Mouse (Mus musculus): ENCODE data around the gene 5031439G07Rik. TPM values are rescaled to one million over a fixed set of nuclear protein-coding genes. Genes with fewer than 3 reads are reported as not detected.

5031439G07Rik gene
- polyA plus RNA-seq, 1 experiment: 141 TPM

DNA sequence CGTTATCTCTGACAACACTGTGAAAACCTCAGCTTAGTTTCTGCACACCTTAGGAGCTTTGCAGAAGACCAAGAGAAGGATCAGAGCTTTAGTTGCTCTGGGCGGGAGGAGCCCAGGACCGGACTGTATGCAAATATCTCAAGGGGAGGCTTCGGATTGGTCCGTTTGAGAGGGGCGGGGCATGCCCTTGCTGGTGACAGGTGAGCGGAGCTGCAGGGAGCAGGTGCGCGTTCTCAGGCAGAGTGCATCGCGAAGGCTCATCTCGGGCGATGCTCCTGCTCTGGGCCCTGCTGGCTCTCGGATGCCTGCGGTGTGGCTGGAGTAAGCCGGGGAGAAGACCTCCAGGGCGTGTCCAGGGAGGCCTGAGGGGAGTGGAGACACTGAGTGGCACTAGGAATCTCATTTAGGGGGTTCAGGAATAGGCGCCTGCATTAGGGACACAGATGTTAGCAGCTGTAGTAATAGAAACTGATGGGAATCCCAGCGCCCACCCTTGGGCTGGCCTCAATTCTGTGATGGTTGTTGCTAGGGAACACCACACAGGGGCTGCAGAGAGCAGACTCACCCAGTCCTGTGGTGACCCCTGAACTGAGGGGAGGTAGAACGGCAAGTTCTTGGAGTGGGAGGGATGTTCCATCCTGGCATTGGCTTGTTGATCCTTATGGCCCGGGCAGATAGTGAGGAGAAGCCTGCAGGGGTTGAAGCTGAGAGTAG lies 28.8 kb upstream of the 5031439G07Rik start, which contains the start of gene Upk3a:
Gene Upk3a, plus strand, starts transcription at position 191 of the 714 bp plus-strand sequence.
- Histone ChIP-seq H3K4me1 (ENCODE audit: control insufficient read depth, insufficient read depth, low read length) (peaks cover 3% of the 10 kb centered on the region; the same call in 1 of the 2 replicates), H3K4me3 (ENCODE audit: insufficient read depth, low read length) (no peak within 1 kb of the TSS), H3K27ac (ENCODE audit: insufficient read depth, low read depth, low read length) (no peak within 1 kb of the TSS)
- no peak for TF ChIP-seq CTCF (IDR thresholded peaks at IDR 0.05; ENCODE audit: low read depth, low read length)
- no peak for TF ChIP-seq POLR2A (IDR thresholded peaks at IDR 0.05; ENCODE audit: borderline replicate concordance, low read depth, low read length)

- Histone ChIP-seq H3K27ac (ENCODE audit: insufficient read depth, low read depth, low read length) (no peak overlapping the region), H3K4me1 (ENCODE audit: control insufficient read depth, insufficient read depth, low read length) (peaks cover 3% of the 10 kb centered on the region; the same call in 1 of the 2 replicates), H3K4me3 (ENCODE audit: insufficient read depth, low read length) (no peak overlapping the region)
- no peak for TF ChIP-seq POLR2A (IDR thresholded peaks at IDR 0.05; ENCODE audit: borderline replicate concordance, low read depth, low read length)
- TF ChIP-seq CTCF (IDR thresholded peaks at IDR 0.05; ENCODE audit: low read depth, low read length): no peak
Measured at GRCm38 (mm10) chr15:85015771-85016170, 27.4 kb upstream of the 5031439G07Rik start.

DNA sequence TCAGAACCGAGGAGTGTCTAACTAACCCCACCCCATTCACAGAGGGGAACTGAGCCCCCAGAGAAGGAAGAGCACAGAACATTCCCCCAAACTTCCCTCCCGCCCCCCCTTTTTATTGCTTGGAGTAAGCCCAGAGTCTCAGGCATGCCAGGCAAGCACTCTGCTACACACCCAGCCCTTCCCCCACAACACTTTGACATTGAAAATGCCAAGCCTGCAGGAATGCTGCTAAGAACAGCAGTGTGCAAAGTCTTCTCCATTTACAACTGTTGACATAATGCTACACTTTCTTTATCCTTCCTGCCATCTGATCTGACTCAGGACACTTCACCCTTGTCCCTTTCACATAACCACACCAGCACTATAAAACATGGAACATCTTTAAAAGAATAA lies 24.3 kb upstream of the 5031439G07Rik start:
- TF ChIP-seq CTCF (IDR thresholded peaks at IDR 0.05; ENCODE audit: low read depth, low read length) (no peak), POLR2A (IDR thresholded peaks at IDR 0.05; ENCODE audit: borderline replicate concordance, low read depth, low read length) (no peak)
- H3K4me3 ChIP-seq (ENCODE audit: insufficient read depth, low read length): no peak overlapping the region
- H3K4me1 ChIP-seq (ENCODE audit: control insufficient read depth, insufficient read depth, low read length): peaks cover 3% of the 10 kb centered on the region; the same call in 1 of the 2 replicates
- no peak overlapping the region for H3K27ac ChIP-seq (ENCODE audit: insufficient read depth, low read depth, low read length)

DNA sequence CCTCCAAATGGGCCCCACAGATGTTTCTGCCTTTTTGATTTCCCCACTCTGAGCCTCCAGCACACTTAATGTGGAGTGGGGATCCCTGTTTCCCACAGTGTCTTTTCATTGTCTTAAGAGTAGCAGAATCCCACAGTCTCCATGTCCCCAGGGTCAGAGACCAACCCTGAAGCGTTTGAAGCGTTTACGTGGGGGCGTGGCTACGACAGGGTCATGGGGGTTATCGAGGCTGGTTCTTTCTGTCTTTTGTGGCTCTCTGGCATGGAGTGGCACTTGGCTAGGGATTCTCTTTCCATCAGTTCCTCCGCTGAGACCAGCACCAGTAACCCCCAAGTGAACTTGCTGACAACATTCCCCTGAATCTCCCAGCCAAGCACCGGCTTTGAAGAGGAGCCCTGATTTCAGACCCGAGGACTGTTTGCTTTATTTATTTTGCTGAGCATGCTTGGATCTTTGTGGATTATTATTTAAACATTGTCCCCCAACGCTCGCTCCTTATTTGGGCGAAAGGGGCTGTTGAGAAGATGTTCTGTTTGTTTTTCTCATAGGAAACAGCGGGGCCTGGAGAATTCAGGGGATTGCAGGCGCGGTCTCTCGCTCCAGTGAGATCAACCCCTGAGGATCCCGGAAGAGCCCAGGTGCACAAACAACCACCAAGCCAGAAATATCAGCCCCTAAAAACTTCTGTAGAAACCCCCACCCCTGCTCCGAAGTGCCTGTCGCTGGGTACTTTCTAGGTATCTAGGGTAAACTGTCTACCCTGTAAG lies 23.7 kb upstream of the 5031439G07Rik start:
- no peak for TF ChIP-seq CTCF (IDR thresholded peaks at IDR 0.05; ENCODE audit: low read depth, low read length)
- TF ChIP-seq POLR2A (IDR thresholded peaks at IDR 0.05; ENCODE audit: borderline replicate concordance, low read depth, low read length): no peak
- Histone ChIP-seq H3K4me3 (ENCODE audit: insufficient read depth, low read length) (no peak overlapping the region), H3K4me1 (ENCODE audit: control insufficient read depth, insufficient read depth, low read length) (peaks cover 3% of the 10 kb centered on the region; the same call in 1 of the 2 replicates), H3K27ac (ENCODE audit: insufficient read depth, low read depth, low read length) (no peak overlapping the region)

GRCm38 (mm10) chr15:85009666-85010065 lies 21.3 kb upstream of the 5031439G07Rik start:
- H3K4me3 ChIP-seq (ENCODE audit: insufficient read depth, low read length): no peak overlapping the region
- no peak overlapping the region for H3K27ac ChIP-seq (ENCODE audit: insufficient read depth, low read depth, low read length)
- TF ChIP-seq CTCF (IDR thresholded peaks at IDR 0.05; ENCODE audit: low read depth, low read length) (no peak), POLR2A (IDR thresholded peaks at IDR 0.05; ENCODE audit: borderline replicate concordance, low read depth, low read length) (no peak)
- H3K4me1 ChIP-seq (ENCODE audit: control insufficient read depth, insufficient read depth, low read length): peaks cover 3% of the 10 kb centered on the region; the same call in 1 of the 2 replicates

- TF ChIP-seq POLR2A (IDR thresholded peaks at IDR 0.05; ENCODE audit: borderline replicate concordance, low read depth, low read length): no peak
- TF ChIP-seq CTCF (IDR thresholded peaks at IDR 0.05; ENCODE audit: low read depth, low read length): peak; percentile 61
- H3K4me1 ChIP-seq (ENCODE audit: control insufficient read depth, insufficient read depth, low read length): peaks cover under 1% of the 10 kb centered on the region
- H3K27ac ChIP-seq (ENCODE audit: insufficient read depth, low read depth, low read length): no peak overlapping the region
- no peak overlapping the region for H3K4me3 ChIP-seq (ENCODE audit: insufficient read depth, low read length)
Measured at GRCm38 (mm10) chr15:85000984-85001982, 12.9 kb upstream of the 5031439G07Rik start.

GRCm38 (mm10) chr15:84999911-85000310 lies 11.6 kb upstream of the 5031439G07Rik start:
- Histone ChIP-seq H3K27ac (ENCODE audit: insufficient read depth, low read depth, low read length) (no peak overlapping the region), H3K4me1 (ENCODE audit: control insufficient read depth, insufficient read depth, low read length) (peaks cover 8% of the 10 kb centered on the region), H3K4me3 (ENCODE audit: insufficient read depth, low read length) (no peak overlapping the region)
- TF ChIP-seq POLR2A (IDR thresholded peaks at IDR 0.05; ENCODE audit: borderline replicate concordance, low read depth, low read length) (no peak), CTCF (IDR thresholded peaks at IDR 0.05; ENCODE audit: low read depth, low read length) (no peak)

DNA sequence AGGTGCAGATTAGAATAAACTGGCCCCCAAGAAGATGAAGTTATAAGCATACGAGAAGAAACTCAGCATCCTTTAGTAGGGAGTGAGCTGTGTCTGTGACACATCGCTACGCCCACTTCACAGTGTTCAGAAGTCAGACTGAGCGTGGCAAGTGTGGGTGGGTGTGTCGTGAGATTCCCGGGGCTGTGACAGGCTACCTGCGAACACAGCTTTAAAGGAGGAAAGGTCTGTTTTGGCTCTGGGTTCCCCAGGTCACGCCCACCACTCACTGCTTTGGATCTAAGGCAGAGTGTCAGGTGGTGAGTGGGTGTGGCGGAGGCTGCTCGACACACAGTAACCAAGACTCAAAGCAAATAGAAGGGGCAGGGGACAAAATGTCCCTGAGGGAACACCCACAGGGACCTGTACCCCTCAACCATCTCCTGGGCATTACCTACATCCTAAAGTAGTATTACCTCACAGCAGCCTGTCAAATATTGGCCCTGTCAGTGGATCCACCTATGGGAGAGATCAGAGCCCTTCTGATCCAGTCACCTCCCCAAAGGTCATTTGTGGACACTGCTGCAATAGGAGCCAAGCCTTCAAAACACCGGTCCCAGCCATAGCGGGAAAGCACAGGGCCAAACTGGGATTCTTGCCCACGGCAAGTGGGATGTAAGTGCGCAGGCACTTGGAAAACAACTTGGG lies 9.6 kb upstream of the 5031439G07Rik start:
- no peak for TF ChIP-seq POLR2A (IDR thresholded peaks at IDR 0.05; ENCODE audit: borderline replicate concordance, low read depth, low read length)
- Histone ChIP-seq H3K4me3 (ENCODE audit: insufficient read depth, low read length) (no peak overlapping the region), H3K27ac (ENCODE audit: insufficient read depth, low read depth, low read length) (no peak overlapping the region), H3K4me1 (ENCODE audit: control insufficient read depth, insufficient read depth, low read length) (peaks cover 21% of the 10 kb centered on the region)

DNA sequence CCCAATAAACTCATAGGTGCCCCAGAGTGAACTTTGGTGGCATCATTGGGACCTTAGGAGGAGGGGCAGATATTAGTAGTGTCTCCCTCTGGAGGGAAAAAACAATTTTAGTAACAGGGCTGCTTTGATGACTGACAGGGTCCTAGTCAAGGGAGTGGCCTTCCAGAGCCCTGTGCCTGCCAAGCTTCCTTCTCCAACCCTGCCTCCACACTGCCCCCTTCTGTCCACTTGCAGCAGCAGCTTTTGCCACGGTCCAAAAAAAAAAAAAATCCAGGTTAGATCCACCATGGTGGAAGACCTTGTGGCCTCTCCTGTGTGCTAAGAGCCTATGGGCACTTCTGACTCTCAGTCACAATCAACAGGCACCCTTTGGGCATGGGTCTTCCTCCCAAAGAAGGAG lies 7.6 kb upstream of the 5031439G07Rik start:
- no peak overlapping the region for H3K4me3 ChIP-seq (ENCODE audit: insufficient read depth, low read length)
- no peak for TF ChIP-seq POLR2A (IDR thresholded peaks at IDR 0.05; ENCODE audit: borderline replicate concordance, low read depth, low read length)
- TF ChIP-seq CTCF (IDR thresholded peaks at IDR 0.05; ENCODE audit: low read depth, low read length): peak; percentile 39
- H3K27ac ChIP-seq (ENCODE audit: insufficient read depth, low read depth, low read length): peak overlapping the region; percentile 87
- peaks cover 21% of the 10 kb centered on the region for H3K4me1 ChIP-seq (ENCODE audit: control insufficient read depth, insufficient read depth, low read length)
